In genomic region chr11:87592713-87593598, GRCm38 (mm10) we compare ENCODE assay signal across 9 mouse cellular contexts. TPM values are rescaled to one million over a fixed set of nuclear protein-coding genes. Genes with fewer than 3 reads are reported as not detected.
DNase-seq lines count a peak whose midpoint lies in the region; ATAC-seq lines count a peak whose summit lies in the region.
"Had no signal": no experiment of that assay in that cellular context is flagged by ENCODE, and none has a peak within 500 bp of the region (broad histone marks: within the 10 kb centered on the region; RNA-seq: fewer than 3 reads in every experiment).

No protein-coding gene starts in this region.

- H3K79me2 ChIP-seq in macrophage (ENCODE audit: inconsistent target) = peaks cover 18% of the 10 kb centered on the region; the same call in 1 of the 2 replicates

- peak overlapping the region; percentile 76 for H3K4me2 ChIP-seq in heart, embryonic 14.5 days (ENCODE audit: low read length)
- H3K4me2 ChIP-seq in intestine, embryonic 15.5 days (replicated peaks) = peak overlapping the region; percentile 85

- H3K4me3 ChIP-seq in heart, embryonic 14.5 days (ENCODE audit: control insufficient read depth in 1 of 2, insufficient read depth in 1 of 2, low read depth in 1 of 2, low read length in 2 of 2) = peak overlapping the region; percentile 76 to 86
- peak overlapping the region; percentile 77 for H3K4me3 ChIP-seq in intestine, embryonic 15.5 days (replicated peaks)
- peak overlapping the region; percentile 71 for H3K4me3 ChIP-seq in macrophage (ENCODE audit: inconsistent target)

- H3K27ac ChIP-seq in heart, embryonic 14.5 days (replicated peaks in 1 of 2; ENCODE audit: control insufficient read depth in 1 of 2, insufficient read depth in 1 of 2, low read depth in 2 of 2, low read length in 2 of 2) = peak overlapping the region; percentile 84 to 92
- peak overlapping the region; percentile 97 for H3K27ac ChIP-seq in intestine, embryonic 15.5 days
- peak overlapping the region; percentile 81 for H3K27ac ChIP-seq in macrophage

- H3K4me1 ChIP-seq in heart, embryonic 14.5 days (ENCODE audit: control insufficient read depth in 2 of 2, insufficient read depth in 2 of 2, low read length in 2 of 2) = peaks cover 23 to 43% of the 10 kb centered on the region in 2 experiments
- peaks cover 46% of the 10 kb centered on the region for H3K4me1 ChIP-seq in intestine, embryonic 15.5 days (replicated peaks)

- H3K9me3 ChIP-seq in heart, embryonic 14.5 days (ENCODE audit: control insufficient read depth, low read length) = no peaks in the 10 kb centered on the region
- no peaks in the 10 kb centered on the region for H3K9me3 ChIP-seq in intestine, embryonic 15.5 days

- 40% methylated on average over 13 of the region's 13 CpGs for WGBS in heart, embryonic 14.5 days
- WGBS in intestine, embryonic 15.5 days = 31% methylated on average over 13 of the region's 13 CpGs
- WGBS in macrophage (ENCODE audit: missing documents) = 38% methylated on average over 13 of the region's 13 CpGs

- H3K27me3 ChIP-seq in heart, embryonic 14.5 days (ENCODE audit: control insufficient read depth, insufficient read depth, low read length) = no peaks in the 10 kb centered on the region
- no peaks in the 10 kb centered on the region for H3K27me3 ChIP-seq in intestine, embryonic 15.5 days (replicated peaks)

- intact Hi-C loops in heart, postnatal 36 days (cut with DNase I) = loop anchor here (5.0 kb wide), 4 partner anchors 71 to 376 kb away; no protein-coding TSS in a partner anchor

- no peak for DNase-seq in heart, postnatal 36 days
- peak; percentile 22 for DNase-seq in c-Kit-negative CD71-positive TER-119-positive erythroid progenitor cells, embryonic 14.5 days (ENCODE audit: low read depth, low spot score)
- no peak for DNase-seq in adrenal gland, adult 8-10 months
- no peak for DNase-seq in natural killer cell, adult 2 months (ENCODE audit: low spot score in 2 of 2)
- no peak for DNase-seq in adrenal gland, postnatal 25 days

- peak overlapping the region; percentile 84 for H3K9ac ChIP-seq in heart, embryonic 14.5 days (ENCODE audit: low read length)
- peak overlapping the region; percentile 78 for H3K9ac ChIP-seq in intestine, embryonic 15.5 days

- no peak for ATAC-seq in heart, embryonic 14.5 days (ENCODE audit: insufficient number of reproducible peaks, insufficient read depth, low FRiP score, low read depth)
- no peak for ATAC-seq in intestine, embryonic 15.5 days

- H3K36me3 ChIP-seq in heart, embryonic 14.5 days (ENCODE audit: control insufficient read depth, insufficient read depth, low read length) = peaks cover 24% of the 10 kb centered on the region
- H3K36me3 ChIP-seq in intestine, embryonic 15.5 days = peaks cover 13% of the 10 kb centered on the region
- peaks cover 18% of the 10 kb centered on the region for H3K36me3 ChIP-seq in macrophage (ENCODE audit: inconsistent target)

RNA-seq across cellular contexts. Expression of gene Mtmr4, which starts 1.0 kb away (rescaled TPM):
- polyA plus RNA-seq in heart, embryonic 14.5 days (2014; fragmentation: Nextera tagmentation; extraction: Ambion mirVana) = 14.3 and 17.7 TPM in 2 replicates
- total RNA-seq in heart, postnatal 36 days (2021) = 10 to 100 TPM; 18.8 to 27.1 TPM
- 26.9 and 27.6 TPM in 2 replicates for polyA plus RNA-seq in intestine, embryonic 15.5 days (2015; fragmentation: Nextera tagmentation; extraction: Ambion mirVana)
- 10 to 100 TPM in 17 of 26 experiments, 1 to 10 TPM in 9; 3.9 to 30.3 (median 19.1) TPM for total RNA-seq in macrophage (2018; cell fraction: chromatin; rRNA removed)
- total RNA-seq in macrophage (2018; cell fraction: cytosol; rRNA removed) = 10 to 100 TPM in 21 of 26 experiments, 1 to 10 TPM in 5; 4.1 to 22.7 (median 17.4) TPM
- 10 to 100 TPM in 21 of 26 experiments, 1 to 10 TPM in 5; 5.0 to 31.2 (median 17.5) TPM for total RNA-seq in macrophage (2018; cell fraction: nucleus; rRNA removed)
- 9.4 to 13.5 TPM (median 12.0 TPM) in 3 replicates for polyA plus RNA-seq in macrophage (2018)
- total RNA-seq in adrenal gland, adult 8-10 months (2022) = 10 to 100 TPM; 33.5 to 38.1 (median 34.7) TPM
- total RNA-seq in adrenal gland, postnatal 25 days (2021) = 25.3 and 33.2 TPM in 2 replicates

RNA-seq across cellular contexts. Expression of gene Hsf5, which starts 24.0 kb away (rescaled TPM):
- 0.13 and 0.15 TPM in 2 replicates for polyA plus RNA-seq in heart, embryonic 14.5 days (2014; fragmentation: Nextera tagmentation; extraction: Ambion mirVana)
- total RNA-seq in heart, postnatal 36 days (2021) = not detected
- polyA plus RNA-seq in intestine, embryonic 15.5 days (2015; fragmentation: Nextera tagmentation; extraction: Ambion mirVana) = 0.15 and 0.29 TPM in 2 replicates
- under 1 TPM in 21 of 26 experiments, not detected in 5; 0.15 to 0.93 (median 0.44) TPM for total RNA-seq in macrophage (2018; cell fraction: chromatin; rRNA removed)
- under 1 TPM in 5 of 26 experiments, not detected in 21; 0.05 to 0.10 (median 0.07) TPM for total RNA-seq in macrophage (2018; cell fraction: cytosol; rRNA removed)
- under 1 TPM in 21 of 26 experiments, not detected in 5; 0.12 to 0.61 (median 0.34) TPM for total RNA-seq in macrophage (2018; cell fraction: nucleus; rRNA removed)
- not detected in 3 replicates for polyA plus RNA-seq in macrophage (2018)
- total RNA-seq in adrenal gland, adult 8-10 months (2022) = under 1 TPM in 2 of 4 experiments, not detected in 2; 0.27 to 0.49 TPM
- total RNA-seq in adrenal gland, postnatal 25 days (2021) = 0.09 and 0.24 TPM in 2 replicates

RNA-seq across cellular contexts. Expression of gene Sept4, which starts 24.3 kb away (rescaled TPM):
- polyA plus RNA-seq in heart, embryonic 14.5 days (2014; fragmentation: Nextera tagmentation; extraction: Ambion mirVana) = 23.5 and 25.8 TPM in 2 replicates
- total RNA-seq in heart, postnatal 36 days (2021) = 10 to 100 TPM; 41.8 to 45.8 TPM
- polyA plus RNA-seq in intestine, embryonic 15.5 days (2015; fragmentation: Nextera tagmentation; extraction: Ambion mirVana) = 24.9 and 25.0 TPM in 2 replicates
- total RNA-seq in macrophage (2018; cell fraction: chromatin; rRNA removed) = under 1 TPM in 1 of 26 experiments, not detected in 25; 0.73 TPM
- total RNA-seq in macrophage (2018; cell fraction: cytosol; rRNA removed) = under 1 TPM in 1 of 26 experiments, not detected in 25; 0.18 TPM
- not detected for total RNA-seq in macrophage (2018; cell fraction: nucleus; rRNA removed)
- polyA plus RNA-seq in macrophage (2018) = not detected in 3 replicates
- 100 to 1,000 TPM in 1 of 4 experiments, 10 to 100 TPM in 3; 37.7 to 114 (median 64.6) TPM for total RNA-seq in adrenal gland, adult 8-10 months (2022)
- 24.3 and 38.6 TPM in 2 replicates for total RNA-seq in adrenal gland, postnatal 25 days (2021)

RNA-seq across cellular contexts. Expression of gene Gm11492, which starts 26.5 kb away (rescaled TPM):
- not detected in 2 replicates for polyA plus RNA-seq in heart, embryonic 14.5 days (2014; fragmentation: Nextera tagmentation; extraction: Ambion mirVana)
- total RNA-seq in heart, postnatal 36 days (2021) = not detected
- not detected in 2 replicates for polyA plus RNA-seq in intestine, embryonic 15.5 days (2015; fragmentation: Nextera tagmentation; extraction: Ambion mirVana)
- not detected for total RNA-seq in macrophage (2018; cell fraction: chromatin; rRNA removed)
- total RNA-seq in macrophage (2018; cell fraction: cytosol; rRNA removed) = not detected
- total RNA-seq in macrophage (2018; cell fraction: nucleus; rRNA removed) = not detected
- not detected in 3 replicates for polyA plus RNA-seq in macrophage (2018)
- total RNA-seq in adrenal gland, adult 8-10 months (2022) = not detected
- not detected in 2 replicates for total RNA-seq in adrenal gland, postnatal 25 days (2021)
- polyA plus RNA-seq: brain, embryonic 14.5 days had no signal
